Mouse (Mus musculus): ENCODE results near the gene Wfdc6a.

Gene Wfdc6a

GRCm38 (mm10) chr2:164549963-164550894 lies 35.0 kb downstream of the Wfdc6a start:
- no peak for DNase-seq

- no peak for DNase-seq
Measured at GRCm38 (mm10) chr2:164549338-164549737, 35.9 kb downstream of the Wfdc6a start.

- DNase-seq = no peak
Measured at GRCm38 (mm10) chr2:164544454-164545097, 40.7 kb downstream of the Wfdc6a start.

GRCm38 (mm10) chr2:164543745-164544144 lies 41.5 kb downstream of the Wfdc6a start:
- DNase-seq = peak; percentile 55 to 76

GRCm38 (mm10) chr2:164542598-164542997 lies 42.6 kb downstream of the Wfdc6a start:
- DNase-seq = peak in 1 of 2 experiments; percentile 58

- DNase-seq = no peak
Measured at GRCm38 (mm10) chr2:164542132-164542531, 43.1 kb downstream of the Wfdc6a start.

GRCm38 (mm10) chr2:164540652-164541427 lies 44.4 kb downstream of the Wfdc6a start:
- no peak for DNase-seq

GRCm38 (mm10) chr2:164537003-164537402 lies 48.2 kb downstream of the Wfdc6a start:
- DNase-seq = no peak

GRCm38 (mm10) chr2:164534315-164534714 lies 50.9 kb downstream of the Wfdc6a start:
- DNase-seq = no peak

GRCm38 (mm10) chr2:164531169-164531568 lies 54.1 kb downstream of the Wfdc6a start:
- peak; percentile 73 to 85 for DNase-seq
